Mouse (Mus musculus) hindbrain, embryonic 10.5 days (tissue): ENCODE measurements at regions not wholly inside any gene's neighbourhood (a gene's known extent, or its start where the extent isn't known, plus 50 kb on each side); places are given as distances from the start of the nearest gene placed in this dataset.
A peak's percentile ranks its signal among the peaks of the same experiment; 100 is the strongest.
"Not testable (repeated sequence)": the region's sequence is repeated elsewhere in the genome, so short reads cannot be mapped to it uniquely, and the experiment has no call there.

Experiments used
- DNase-seq: peaks from one replicate; pipeline ENCODE4 v3.0.0-alpha.2; 2017; ENCODE audit warnings: low spot score
- H3K27ac ChIP-seq: fragments of 300-500 bp; sonication (generic); 2 replicates; pipeline ENCODE4 v1.5.1; 2016; ENCODE audit warnings: mild to moderate bottlenecking, moderate library complexity
- H3K27me3 ChIP-seq: fragments of 300-500 bp; sonication (generic); 2 replicates; pipeline ENCODE4 v1.6.1; 2016; ENCODE audit warnings: mild to moderate bottlenecking; ENCODE audit not compliant: poor library complexity, insufficient read depth, severe bottlenecking
- H3K36me3 ChIP-seq: fragments of 300-500 bp; sonication (generic); 2 replicates; pipeline ENCODE4 v1.6.1; 2016; ENCODE audit warnings: mild to moderate bottlenecking, moderate library complexity
- H3K4me1 ChIP-seq: fragments of 300-500 bp; sonication (generic); replicated peaks from 2 replicates; pipeline ENCODE4 v1.6.1; 2016; ENCODE audit warnings: mild to moderate bottlenecking
- H3K4me3 ChIP-seq: fragments of 300-500 bp; sonication (generic); 2 replicates; pipeline ENCODE4 v1.5.1; 2016; ENCODE audit warnings: mild to moderate bottlenecking, moderate library complexity
- H3K9me3 ChIP-seq: fragments of 300-500 bp; sonication (generic); 2 replicates; pipeline ENCODE4 v1.6.1; 2016; ENCODE audit warnings: mild to moderate bottlenecking, moderate library complexity
- WGBS: fragments of 180-500 bp; shearing (Covaris S2); methylation state at CpG from one replicate; pipeline ENCODE4 v1.1.7; 2016; 5-methylcytosine and 5-hydroxymethylcytosine counted together

DNA sequence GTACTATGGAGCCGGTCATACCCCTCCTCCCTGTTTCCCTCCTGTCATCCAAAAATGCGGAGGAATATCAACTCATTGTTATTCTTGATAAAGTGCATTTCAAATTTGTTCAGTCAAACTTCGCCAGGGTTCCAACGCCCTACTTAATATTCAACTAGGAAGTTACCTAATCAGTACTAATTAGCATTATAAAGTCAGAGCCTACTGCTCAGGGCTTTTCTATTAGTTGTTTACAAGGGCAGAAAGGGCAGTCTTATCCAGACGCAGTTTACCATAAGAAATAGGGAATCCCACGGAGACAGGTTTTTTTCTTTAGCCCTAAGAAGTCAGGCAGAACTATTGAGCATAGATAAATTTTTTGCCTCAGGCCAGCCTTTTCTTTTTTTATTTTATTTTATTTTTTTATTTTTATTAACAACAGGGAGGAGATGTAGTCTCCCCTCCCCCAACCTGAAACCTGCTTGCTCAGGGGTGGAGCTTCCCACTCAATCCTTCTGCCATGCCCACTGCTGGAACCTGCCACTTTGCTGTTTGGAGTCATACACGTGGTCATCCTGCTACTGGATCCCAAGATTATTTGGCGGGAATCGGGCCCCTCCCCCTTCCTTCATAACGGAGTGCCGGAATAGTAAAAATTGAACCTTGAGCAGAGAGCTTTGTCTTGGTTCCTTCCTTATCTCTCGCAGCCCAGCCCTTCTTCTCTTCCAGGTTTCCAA lies 632.9 kb downstream of the Cypt12 start:
- not testable (repeated sequence) for H3K27me3 ChIP-seq, H3K36me3 ChIP-seq, H3K9me3 ChIP-seq, H3K4me1 ChIP-seq, DNase-seq, H3K27ac ChIP-seq, H3K4me3 ChIP-seq
- 62% methylated on average over 12 of the region's 12 CpGs for WGBS

DNA sequence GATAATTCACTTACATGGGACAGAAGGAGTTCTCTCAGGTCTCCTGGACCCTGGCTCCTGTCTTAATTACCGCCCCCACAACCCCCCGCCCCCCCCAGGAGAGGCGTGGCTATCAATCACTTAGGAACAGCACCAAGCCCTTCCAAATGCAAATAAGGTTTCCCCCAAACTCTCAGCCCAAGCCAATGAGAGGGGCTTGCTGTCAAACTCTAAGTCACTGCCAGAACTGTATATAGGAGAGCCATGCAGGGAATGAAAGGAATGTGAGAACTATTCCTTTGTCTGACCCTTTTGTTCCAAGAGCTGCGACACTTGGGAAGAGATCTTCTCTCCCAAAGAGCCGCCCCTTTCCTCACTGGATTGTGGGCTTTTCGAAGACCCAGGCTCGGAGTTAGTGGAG lies 672.4 kb downstream of the Cypt12 start:
- Histone ChIP-seq H3K4me3 (no peak overlapping the region), H3K4me1 (peaks cover 35% of the 10 kb centered on the region), H3K27ac (peak overlapping the region; percentile 54; the same call in 1 of the 2 replicates), H3K9me3 (no peaks in the 10 kb centered on the region), H3K27me3 (no peaks in the 10 kb centered on the region), H3K36me3 (no peaks in the 10 kb centered on the region)
- WGBS: 14% methylated on average over 7 of the region's 7 CpGs
- peak; percentile 11 for DNase-seq

DNA sequence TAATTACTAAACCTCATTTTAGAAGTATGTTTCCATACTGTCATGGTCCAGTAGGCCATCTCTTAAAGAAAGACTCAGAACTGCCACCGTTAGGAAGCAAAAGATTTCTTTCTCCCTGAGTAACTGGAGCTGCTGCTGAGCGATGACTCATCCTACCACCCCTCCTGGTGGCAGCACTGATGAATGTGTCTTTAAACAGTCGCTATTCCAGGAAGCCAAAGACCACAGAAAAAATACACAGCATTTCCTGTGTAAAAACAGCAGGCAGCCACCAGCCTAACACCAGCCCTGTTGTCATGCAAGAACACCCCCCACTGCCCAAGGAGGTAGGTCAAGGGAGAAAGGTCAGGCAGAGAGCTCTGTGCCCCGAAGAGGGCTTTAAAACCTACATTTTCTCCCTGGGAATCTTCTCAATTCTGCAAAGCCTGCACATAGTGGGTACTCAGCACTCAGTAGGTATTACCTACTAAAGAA lies 675.7 kb downstream of the Cypt12 start:
- H3K4me1 ChIP-seq: peaks cover 50% of the 10 kb centered on the region
- H3K36me3 ChIP-seq: no peaks in the 10 kb centered on the region
- H3K9me3 ChIP-seq: no peaks in the 10 kb centered on the region
- peak overlapping the region; percentile 76 for H3K27ac ChIP-seq
- 0 out of 2 replicates have a peak, but pooled peaks cover 3% of the 10 kb centered on the region for H3K27me3 ChIP-seq
- 0% methylated on average over 4 of the region's 4 CpGs for WGBS
- peak; percentile 65 for DNase-seq
- no peak overlapping the region for H3K4me3 ChIP-seq

DNA sequence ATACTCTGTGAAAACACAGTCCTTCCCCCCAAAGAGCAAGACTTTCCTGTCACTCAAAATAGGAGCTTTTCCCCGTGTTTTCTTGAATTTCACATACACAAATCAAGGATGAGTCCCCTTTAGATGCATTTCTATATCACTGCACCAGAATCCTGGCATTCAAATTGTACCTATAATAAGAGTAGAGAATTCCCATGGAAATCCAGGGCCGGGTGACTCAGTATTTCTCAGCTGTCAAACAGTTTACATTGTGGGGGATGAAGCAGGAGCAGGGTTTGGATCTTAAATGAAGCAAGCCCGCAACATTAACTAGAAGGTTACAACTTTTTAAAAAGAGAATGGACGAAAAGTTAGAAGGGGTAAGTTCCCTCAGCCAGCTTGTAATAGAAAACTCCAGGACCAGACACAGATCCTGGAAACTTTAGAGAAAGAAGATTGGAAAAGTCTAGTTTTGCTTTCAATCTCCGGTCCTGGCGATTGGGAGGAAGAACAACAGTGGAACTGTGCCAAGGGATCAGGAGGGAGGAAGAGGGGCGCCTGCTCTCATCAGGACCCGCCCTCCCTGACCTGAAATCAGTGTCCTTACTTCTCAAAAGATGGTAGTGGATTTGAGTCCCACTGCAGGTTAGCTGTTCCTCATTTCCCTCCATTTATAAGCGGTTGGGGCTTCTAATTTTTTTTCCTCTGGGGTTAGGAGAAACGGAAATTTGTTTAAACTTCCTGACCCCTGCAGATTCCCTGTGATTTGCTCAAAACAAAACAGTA lies 676.4 kb downstream of the Cypt12 start:
- peaks cover 50% of the 10 kb centered on the region for H3K4me1 ChIP-seq
- peak overlapping the region; percentile 47 for H3K4me3 ChIP-seq
- H3K36me3 ChIP-seq: no peaks in the 10 kb centered on the region
- H3K27ac ChIP-seq: peak overlapping the region; percentile 76
- under 1% methylated on average over 10 of the region's 10 CpGs for WGBS
- no peaks in the 10 kb centered on the region for H3K9me3 ChIP-seq
- peak; percentile 31 for DNase-seq
- 0 out of 2 replicates have a peak, but pooled peaks cover 3% of the 10 kb centered on the region for H3K27me3 ChIP-seq

DNA sequence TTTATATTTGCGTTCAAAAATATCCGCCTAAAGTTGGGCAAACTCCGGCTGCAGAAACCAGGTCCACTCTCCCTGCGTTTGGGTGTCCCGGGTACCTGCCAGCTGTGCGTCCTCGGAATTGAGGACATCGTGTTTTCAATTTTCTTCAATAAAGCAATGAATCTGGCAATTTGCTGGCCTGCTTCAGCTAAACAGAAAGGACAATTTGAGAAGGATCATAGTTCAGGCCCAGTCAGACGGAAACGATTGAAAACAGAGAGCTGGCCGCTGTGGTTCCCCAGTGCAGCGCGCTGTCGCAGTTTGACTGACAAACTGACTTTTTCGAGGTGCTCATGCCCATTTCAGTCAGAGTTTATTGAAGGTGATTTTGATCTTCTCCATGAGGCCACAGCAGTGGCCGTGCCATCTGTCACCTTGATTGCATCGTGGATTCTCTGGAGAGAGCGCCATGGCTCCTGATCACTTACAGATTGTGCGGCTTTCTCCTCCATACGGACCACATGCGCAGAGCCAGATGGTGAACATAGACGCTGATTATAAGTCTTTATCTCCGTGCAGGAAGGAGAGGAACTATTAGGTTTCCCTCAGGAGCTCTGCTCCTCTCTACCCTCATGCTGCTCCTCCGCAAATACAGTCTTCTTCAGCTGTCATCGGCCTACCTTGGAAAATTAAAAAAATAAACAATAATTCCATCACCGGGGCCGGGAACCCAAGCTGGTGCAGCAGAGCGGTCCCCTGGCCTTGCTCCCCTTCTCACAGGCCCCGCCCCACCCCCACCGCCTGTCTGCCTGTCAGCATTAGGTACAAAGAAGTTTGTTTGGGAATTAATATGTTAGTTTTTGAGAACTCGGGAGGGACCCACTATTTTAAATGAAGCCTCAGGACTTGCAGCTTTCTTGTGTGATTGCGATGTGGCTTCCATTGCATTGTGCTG lies 677.5 kb downstream of the Cypt12 start:
- peak overlapping the region; percentile 76 for H3K27ac ChIP-seq
- peak; percentile 75 for DNase-seq
- H3K4me1 ChIP-seq: peaks cover 45% of the 10 kb centered on the region
- under 1% methylated on average over 32 of the region's 32 CpGs for WGBS
- H3K9me3 ChIP-seq: no peaks in the 10 kb centered on the region
- H3K4me3 ChIP-seq: peak overlapping the region; percentile 47
- H3K27me3 ChIP-seq: 0 out of 2 replicates have a peak, but pooled peaks cover 3% of the 10 kb centered on the region
- no peaks in the 10 kb centered on the region for H3K36me3 ChIP-seq

DNA sequence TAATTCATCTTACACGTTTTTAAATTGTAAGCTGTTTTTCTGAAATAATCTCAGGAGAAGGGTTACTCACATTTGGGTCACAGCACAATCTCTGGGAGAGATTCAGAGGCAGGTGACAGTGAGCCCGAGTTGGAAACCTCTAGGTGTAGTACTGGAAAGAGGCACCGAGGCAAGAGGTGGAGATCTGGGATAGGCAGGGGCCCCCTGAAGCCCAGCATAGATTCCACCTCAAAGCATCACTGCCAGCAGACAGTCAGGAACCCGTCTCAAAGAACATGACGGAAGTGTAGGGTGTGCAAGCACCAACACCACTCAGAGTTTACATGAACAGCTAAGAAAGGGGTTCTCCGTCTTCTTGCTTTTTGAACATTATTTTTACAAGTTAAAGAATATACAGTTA lies 678.2 kb downstream of the Cypt12 start:
- Histone ChIP-seq H3K27ac (peak overlapping the region; percentile 76), H3K9me3 (no peaks in the 10 kb centered on the region), H3K4me1 (peaks cover 41% of the 10 kb centered on the region), H3K4me3 (peak overlapping the region; percentile 47), H3K36me3 (no peaks in the 10 kb centered on the region), H3K27me3 (0 out of 2 replicates have a peak, but pooled peaks cover 3% of the 10 kb centered on the region)
- 28% methylated on average over 6 of the region's 6 CpGs for WGBS
- DNase-seq: no peak

DNA sequence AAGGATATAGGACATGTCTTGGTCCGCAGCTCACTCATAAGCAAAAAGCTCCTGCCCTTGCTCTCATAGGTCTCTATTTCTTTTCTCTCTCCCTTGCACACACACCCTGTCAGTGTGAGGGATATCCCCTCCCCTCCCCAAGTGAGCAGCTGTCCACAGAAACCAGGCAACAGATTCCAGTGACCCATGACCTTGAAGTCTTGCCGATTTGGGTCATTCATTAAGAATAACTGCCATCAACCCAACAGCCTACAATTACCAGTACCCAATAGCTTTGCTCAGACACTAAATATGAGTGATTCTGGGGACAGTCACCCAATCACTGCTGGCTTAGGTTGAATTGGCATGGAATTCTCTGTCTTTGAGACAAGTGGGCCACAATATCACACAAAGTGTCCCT lies 678.6 kb downstream of the Cypt12 start:
- WGBS: 47% methylated on average over 2 of the region's 2 CpGs
- no peaks in the 10 kb centered on the region for H3K9me3 ChIP-seq
- H3K36me3 ChIP-seq: no peaks in the 10 kb centered on the region
- H3K4me3 ChIP-seq: no peak overlapping the region
- 0 out of 2 replicates have a peak, but pooled peaks cover 3% of the 10 kb centered on the region for H3K27me3 ChIP-seq
- peaks cover 41% of the 10 kb centered on the region for H3K4me1 ChIP-seq
- peak; percentile 23 for DNase-seq
- H3K27ac ChIP-seq: peak overlapping the region; percentile 76; the same call in 1 of the 2 replicates

DNA sequence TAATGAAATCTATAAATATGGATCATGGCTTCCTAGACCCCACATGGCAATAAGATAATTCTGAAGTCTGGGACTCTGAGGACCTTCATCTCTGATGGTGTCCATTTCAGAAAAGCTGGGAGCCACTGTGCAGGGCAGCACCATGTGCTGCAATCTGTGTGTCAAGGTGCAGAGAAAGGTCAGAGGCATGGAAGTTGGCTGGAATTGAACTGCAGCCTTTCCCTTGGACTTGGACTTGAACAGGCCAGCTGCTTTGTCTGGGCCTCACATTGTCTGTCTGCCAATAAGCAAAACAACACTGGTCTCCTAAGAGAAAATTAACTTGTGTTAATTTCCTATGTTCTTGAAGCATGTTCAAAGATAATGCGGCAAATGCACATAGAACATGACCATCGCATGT lies 681.0 kb downstream of the Cypt12 start:
- 0 out of 2 replicates have a peak, but pooled peaks cover 3% of the 10 kb centered on the region for H3K27me3 ChIP-seq
- H3K36me3 ChIP-seq: no peaks in the 10 kb centered on the region
- peaks cover 28% of the 10 kb centered on the region for H3K4me1 ChIP-seq
- H3K9me3 ChIP-seq: no peaks in the 10 kb centered on the region
- H3K27ac ChIP-seq: no peak overlapping the region
- 97% methylated on average over 2 of the region's 2 CpGs for WGBS
- no peak for DNase-seq
- no peak overlapping the region for H3K4me3 ChIP-seq

DNA sequence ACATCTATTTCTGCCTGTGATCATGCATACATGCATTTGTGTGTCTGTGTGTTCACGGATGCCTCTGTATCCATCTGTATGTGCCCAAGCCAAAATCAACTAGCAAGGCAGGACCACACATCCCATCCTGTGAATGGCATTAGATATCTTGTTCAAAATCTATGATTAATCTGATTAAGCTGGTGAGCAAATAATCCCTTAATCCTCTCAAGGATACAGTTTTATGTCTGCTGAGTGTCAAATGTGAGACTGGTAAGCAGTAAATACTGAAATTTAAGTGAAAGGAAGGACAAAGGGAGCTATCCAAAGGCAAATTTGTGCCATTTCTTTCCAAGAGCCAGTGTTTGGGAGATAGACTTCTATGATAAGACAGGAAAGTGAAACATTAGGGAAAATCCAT lies 683.4 kb downstream of the Cypt12 start:
- Histone ChIP-seq H3K27me3 (no peaks in the 10 kb centered on the region), H3K36me3 (no peaks in the 10 kb centered on the region), H3K4me3 (no peak overlapping the region), H3K9me3 (no peaks in the 10 kb centered on the region), H3K27ac (no peak overlapping the region), H3K4me1 (peaks cover 5% of the 10 kb centered on the region)
- DNase-seq: no peak
- WGBS: 87% methylated on average over 1 of the region's 1 CpGs

DNA sequence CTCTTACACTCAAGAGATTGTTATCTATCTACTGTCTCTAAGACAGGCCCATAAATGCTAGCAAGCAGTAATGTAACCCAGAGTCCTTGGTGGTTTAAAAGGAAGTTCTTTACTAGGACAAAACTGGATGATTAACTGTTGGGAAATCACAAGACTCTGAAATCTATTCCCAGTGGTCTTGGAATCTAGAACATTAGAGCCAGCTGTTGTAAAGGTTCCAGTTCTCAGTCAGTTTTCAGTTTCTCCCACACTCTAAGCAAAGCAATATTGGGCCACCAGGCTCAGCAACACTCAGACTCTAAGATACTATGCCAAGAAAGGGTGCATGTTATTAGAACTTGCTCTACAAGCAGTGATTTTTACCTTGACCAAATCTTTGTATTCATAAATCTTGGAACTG lies 686.6 kb downstream of the Cypt12 start:
- H3K9me3 ChIP-seq: no peaks in the 10 kb centered on the region
- no peaks in the 10 kb centered on the region for H3K36me3 ChIP-seq
- no peak overlapping the region for H3K27ac ChIP-seq
- H3K4me3 ChIP-seq: no peak overlapping the region
- no peaks in the 10 kb centered on the region for H3K4me1 ChIP-seq
- no peaks in the 10 kb centered on the region for H3K27me3 ChIP-seq
- no peak for DNase-seq

DNA sequence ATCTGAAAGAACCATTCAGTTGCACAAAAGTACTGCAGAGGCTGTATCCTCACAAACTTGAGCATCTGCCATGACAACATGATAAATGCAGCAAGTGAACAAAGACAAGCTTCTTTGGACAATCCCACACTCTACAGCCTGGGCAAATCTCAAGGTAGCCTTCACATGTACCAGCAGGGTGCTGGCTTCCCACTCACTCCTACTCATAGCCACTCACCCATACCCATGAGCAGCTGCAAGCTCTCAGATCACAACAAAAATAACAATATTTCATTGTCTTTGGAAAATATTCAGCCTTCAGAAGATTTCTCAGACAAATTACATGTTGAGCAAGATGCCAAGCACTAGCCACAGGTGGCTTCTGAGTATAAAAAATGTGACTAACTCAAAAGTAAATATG lies 689.3 kb downstream of the Cypt12 start:
- Histone ChIP-seq H3K4me1 (no peaks in the 10 kb centered on the region), H3K4me3 (no peak overlapping the region), H3K27ac (no peak overlapping the region), H3K9me3 (no peaks in the 10 kb centered on the region), H3K27me3 (no peaks in the 10 kb centered on the region), H3K36me3 (no peaks in the 10 kb centered on the region)
- no peak for DNase-seq

DNA sequence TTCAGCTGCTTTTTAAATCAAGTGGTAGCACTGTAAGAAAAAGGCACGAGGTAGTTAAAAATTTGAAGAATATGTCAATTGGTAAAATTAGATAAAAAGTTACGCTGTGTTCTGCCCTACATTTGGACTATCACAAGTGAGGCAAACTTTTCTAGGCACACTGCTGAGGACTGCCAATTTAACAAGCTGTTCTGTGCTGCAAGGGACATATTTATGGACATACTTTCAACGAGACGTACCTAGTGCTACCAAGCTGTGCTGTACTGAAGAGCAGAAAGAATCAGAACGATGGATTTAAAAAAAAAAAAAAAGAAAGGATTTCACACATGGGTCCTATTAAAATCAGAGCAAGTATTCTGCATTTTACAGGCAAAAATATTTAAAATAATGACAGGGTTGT lies 692.1 kb downstream of the Cypt12 start:
- H3K9me3 ChIP-seq: no peaks in the 10 kb centered on the region
- no peak for DNase-seq
- H3K4me3 ChIP-seq: no peak overlapping the region
- no peaks in the 10 kb centered on the region for H3K36me3 ChIP-seq
- no peak overlapping the region for H3K27ac ChIP-seq
- WGBS: 89% methylated on average over 5 of the region's 5 CpGs
- no peaks in the 10 kb centered on the region for H3K4me1 ChIP-seq
- H3K27me3 ChIP-seq: no peaks in the 10 kb centered on the region
